Mouse (Mus musculus) CD4-positive, CD25-positive, alpha-beta regulatory T cell, adult 4 months (primary cell): ENCODE results near the gene Fcer1g. TPM values are rescaled to one million over a fixed set of nuclear protein-coding genes. Genes with fewer than 3 reads are reported as not detected.
A peak's percentile ranks its signal among the peaks of the same experiment; 100 is the strongest.

Experiments
- ATAC-seq: one replicate; pipeline ENCODE4 v1.8.0; 2017
- polyA plus RNA-seq, 2 experiments: library from polyadenylated mRNA; unstranded; fragments of 100-300 nt; shearing (Covaris generic); gene quantifications; one replicate each; pipeline ENCODE4 v1.2.1; 2017

Fcer1g gene
- polyA plus RNA-seq = 1 to 10 TPM; 1.8 to 3.5 TPM

GRCm38 (mm10) chr1:171234126-171234525 is at the start of gene Fcer1g:
Gene Fcer1g (minus strand): TSS chr1:171234365.
- ATAC-seq = no peak

- ATAC-seq = no peak
These were observed 49.3 kb upstream of the Fcer1g start for GRCm38 (mm10) chr1:171283188-171284160.

GRCm38 (mm10) chr1:171282086-171282805 is 48.1 kb upstream of the Fcer1g start:
- no peak for ATAC-seq

- peak; percentile 44 for ATAC-seq
These were observed 47.4 kb upstream of the Fcer1g start for GRCm38 (mm10) chr1:171281528-171281923.

GRCm38 (mm10) chr1:171280916-171281527 is 46.9 kb upstream of the Fcer1g start, which contains the start of gene Ppox:
Gene Ppox (minus strand): TSS chr1:171281186.
- peak; percentile 99 for ATAC-seq

- peak; percentile 0 for ATAC-seq
These were observed 46.2 kb upstream of the Fcer1g start for GRCm38 (mm10) chr1:171280250-171280915.

GRCm38 (mm10) chr1:171279721-171280120 is 45.6 kb upstream of the Fcer1g start:
- no peak for ATAC-seq

- ATAC-seq = no peak
These were observed 45.0 kb upstream of the Fcer1g start for GRCm38 (mm10) chr1:171279012-171279705.

GRCm38 (mm10) chr1:171278436-171278835 is 44.3 kb upstream of the Fcer1g start:
- no peak for ATAC-seq

- ATAC-seq = no peak
These were observed 43.6 kb upstream of the Fcer1g start for GRCm38 (mm10) chr1:171277736-171278135.

- no peak for ATAC-seq
These were observed 42.1 kb upstream of the Fcer1g start for GRCm38 (mm10) chr1:171276110-171276748.

- no peak for ATAC-seq
These were observed 41.1 kb upstream of the Fcer1g start for GRCm38 (mm10) chr1:171275144-171275734.

- ATAC-seq = no peak
These were observed 40.0 kb upstream of the Fcer1g start for GRCm38 (mm10) chr1:171274171-171274570.

- ATAC-seq = no peak
These were observed 37.9 kb upstream of the Fcer1g start for GRCm38 (mm10) chr1:171272086-171272485.

GRCm38 (mm10) chr1:171271622-171272021 is 37.5 kb upstream of the Fcer1g start:
- no peak for ATAC-seq

- ATAC-seq = no peak
These were observed 37.0 kb upstream of the Fcer1g start for GRCm38 (mm10) chr1:171271196-171271595.

GRCm38 (mm10) chr1:171270573-171270900 is 36.4 kb upstream of the Fcer1g start:
- peak; percentile 46 for ATAC-seq

- peak; percentile 99 for ATAC-seq
These were observed 35.8 kb upstream of the Fcer1g start, which contains the start of gene B4galt3 for GRCm38 (mm10) chr1:171269848-171270572. Gene B4galt3 (plus strand): TSS chr1:171270328.

- no peak for ATAC-seq
These were observed 34.2 kb upstream of the Fcer1g start for GRCm38 (mm10) chr1:171268341-171268740.
